Mouse (Mus musculus): ENCODE data around the gene Jmjd1c. TPM values are rescaled to one million over a fixed set of nuclear protein-coding genes. Genes with fewer than 3 reads are reported as not detected.

The Jmjd1c gene
- polyA plus RNA-seq, 1 experiment = 32.4 TPM

GRCm38 (mm10) chr10:67177410-67177809 is 81.5 kb downstream of the Jmjd1c start:
- Histone ChIP-seq H3K27ac (ENCODE audit: insufficient read depth, low read length) (no peak overlapping the region), H3K4me3 (ENCODE audit: insufficient read depth, low read length) (no peak overlapping the region), H3K4me1 (ENCODE audit: control insufficient read depth, insufficient read depth, low read length) (no peaks in the 10 kb centered on the region; the same call in 1 of the 2 replicates)
- no peak for TF ChIP-seq POLR2A (IDR thresholded peaks at IDR 0.05; ENCODE audit: extremely low read depth, insufficient read depth, low read length)
- TF ChIP-seq CTCF (IDR thresholded peaks at IDR 0.05; ENCODE audit: extremely low read depth, insufficient read depth, low read length) = no peak

GRCm38 (mm10) chr10:67180021-67180420 is 84.1 kb downstream of the Jmjd1c start:
- H3K4me3 ChIP-seq (ENCODE audit: insufficient read depth, low read length) = no peak overlapping the region
- no peaks in the 10 kb centered on the region; the same call in 1 of the 2 replicates for H3K4me1 ChIP-seq (ENCODE audit: control insufficient read depth, insufficient read depth, low read length)

GRCm38 (mm10) chr10:67180799-67181198 is 84.9 kb downstream of the Jmjd1c start:
- no peak for TF ChIP-seq POLR2A (IDR thresholded peaks at IDR 0.05; ENCODE audit: extremely low read depth, insufficient read depth, low read length)
- TF ChIP-seq CTCF (IDR thresholded peaks at IDR 0.05; ENCODE audit: extremely low read depth, insufficient read depth, low read length) = no peak
- Histone ChIP-seq H3K27ac (ENCODE audit: insufficient read depth, low read length) (no peak overlapping the region), H3K4me3 (ENCODE audit: insufficient read depth, low read length) (no peak overlapping the region), H3K4me1 (ENCODE audit: control insufficient read depth, insufficient read depth, low read length) (no peaks in the 10 kb centered on the region; the same call in 1 of the 2 replicates)

More at GRCm38 (mm10) chr10:67180021-67180420, 84.1 kb downstream of the Jmjd1c start:
- no peak overlapping the region for H3K27ac ChIP-seq (ENCODE audit: insufficient read depth, low read length)
- no peak for TF ChIP-seq POLR2A (IDR thresholded peaks at IDR 0.05; ENCODE audit: extremely low read depth, insufficient read depth, low read length)
- no peak for TF ChIP-seq CTCF (IDR thresholded peaks at IDR 0.05; ENCODE audit: extremely low read depth, insufficient read depth, low read length)

- no peaks in the 10 kb centered on the region; the same call in 1 of the 2 replicates for H3K4me1 ChIP-seq (ENCODE audit: control insufficient read depth, insufficient read depth, low read length)
- TF ChIP-seq POLR2A (IDR thresholded peaks at IDR 0.05; ENCODE audit: extremely low read depth, insufficient read depth, low read length) = no peak
- no peak for TF ChIP-seq CTCF (IDR thresholded peaks at IDR 0.05; ENCODE audit: extremely low read depth, insufficient read depth, low read length)
- no peak overlapping the region for H3K4me3 ChIP-seq (ENCODE audit: insufficient read depth, low read length)
- H3K27ac ChIP-seq (ENCODE audit: insufficient read depth, low read length) = no peak overlapping the region
Measured at GRCm38 (mm10) chr10:67182651-67183050, 86.7 kb downstream of the Jmjd1c start.

GRCm38 (mm10) chr10:67183086-67183485 is 87.2 kb downstream of the Jmjd1c start:
- no peak overlapping the region for H3K4me3 ChIP-seq (ENCODE audit: insufficient read depth, low read length)
- no peak overlapping the region for H3K27ac ChIP-seq (ENCODE audit: insufficient read depth, low read length)
- no peaks in the 10 kb centered on the region; the same call in 1 of the 2 replicates for H3K4me1 ChIP-seq (ENCODE audit: control insufficient read depth, insufficient read depth, low read length)
- TF ChIP-seq CTCF (IDR thresholded peaks at IDR 0.05; ENCODE audit: extremely low read depth, insufficient read depth, low read length) = no peak
- TF ChIP-seq POLR2A (IDR thresholded peaks at IDR 0.05; ENCODE audit: extremely low read depth, insufficient read depth, low read length) = no peak

- H3K27ac ChIP-seq (ENCODE audit: insufficient read depth, low read length) = no peak overlapping the region
- peaks cover 4% of the 10 kb centered on the region for H3K4me1 ChIP-seq (ENCODE audit: control insufficient read depth, insufficient read depth, low read length)
- no peak for TF ChIP-seq CTCF (IDR thresholded peaks at IDR 0.05; ENCODE audit: extremely low read depth, insufficient read depth, low read length)
- TF ChIP-seq POLR2A (IDR thresholded peaks at IDR 0.05; ENCODE audit: extremely low read depth, insufficient read depth, low read length) = no peak
- no peak overlapping the region for H3K4me3 ChIP-seq (ENCODE audit: insufficient read depth, low read length)
Measured at GRCm38 (mm10) chr10:67184441-67185070, 88.6 kb downstream of the Jmjd1c start.

GRCm38 (mm10) chr10:67185491-67186081 is 89.7 kb downstream of the Jmjd1c start:
- TF ChIP-seq CTCF (IDR thresholded peaks at IDR 0.05; ENCODE audit: extremely low read depth, insufficient read depth, low read length) (no peak), POLR2A (IDR thresholded peaks at IDR 0.05; ENCODE audit: extremely low read depth, insufficient read depth, low read length) (peak; percentile 53)
- peaks cover 4% of the 10 kb centered on the region for H3K4me1 ChIP-seq (ENCODE audit: control insufficient read depth, insufficient read depth, low read length)
- peak overlapping the region; percentile 54 for H3K27ac ChIP-seq (ENCODE audit: insufficient read depth, low read length)
- peak overlapping the region; percentile 43 for H3K4me3 ChIP-seq (ENCODE audit: insufficient read depth, low read length)

GRCm38 (mm10) chr10:67186489-67186888 is 90.6 kb downstream of the Jmjd1c start:
- H3K4me1 ChIP-seq (ENCODE audit: control insufficient read depth, insufficient read depth, low read length) = peaks cover 4% of the 10 kb centered on the region
- H3K27ac ChIP-seq (ENCODE audit: insufficient read depth, low read length) = no peak overlapping the region
- no peak for TF ChIP-seq CTCF (IDR thresholded peaks at IDR 0.05; ENCODE audit: extremely low read depth, insufficient read depth, low read length)
- no peak for TF ChIP-seq POLR2A (IDR thresholded peaks at IDR 0.05; ENCODE audit: extremely low read depth, insufficient read depth, low read length)
- peak overlapping the region; percentile 40; the same call in 1 of the 2 replicates for H3K4me3 ChIP-seq (ENCODE audit: insufficient read depth, low read length)

GRCm38 (mm10) chr10:67187001-67187453 is 91.1 kb downstream of the Jmjd1c start:
- Histone ChIP-seq H3K4me1 (ENCODE audit: control insufficient read depth, insufficient read depth, low read length) (peaks cover 4% of the 10 kb centered on the region), H3K27ac (ENCODE audit: insufficient read depth, low read length) (peak overlapping the region; percentile 40; the same call in 1 of the 2 replicates), H3K4me3 (ENCODE audit: insufficient read depth, low read length) (peak overlapping the region; percentile 40)
- TF ChIP-seq POLR2A (IDR thresholded peaks at IDR 0.05; ENCODE audit: extremely low read depth, insufficient read depth, low read length) = no peak
- no peak for TF ChIP-seq CTCF (IDR thresholded peaks at IDR 0.05; ENCODE audit: extremely low read depth, insufficient read depth, low read length)

GRCm38 (mm10) chr10:67187952-67188351 is 92.0 kb downstream of the Jmjd1c start:
- Histone ChIP-seq H3K4me1 (ENCODE audit: control insufficient read depth, insufficient read depth, low read length) (peaks cover 5% of the 10 kb centered on the region), H3K4me3 (ENCODE audit: insufficient read depth, low read length) (no peak overlapping the region; the same call in 1 of the 2 replicates), H3K27ac (ENCODE audit: insufficient read depth, low read length) (no peak overlapping the region)
- TF ChIP-seq CTCF (IDR thresholded peaks at IDR 0.05; ENCODE audit: extremely low read depth, insufficient read depth, low read length) (no peak), POLR2A (IDR thresholded peaks at IDR 0.05; ENCODE audit: extremely low read depth, insufficient read depth, low read length) (no peak)
